ENCODE assay signal across 25 mouse cellular contexts in genomic region chr10:8962921-8963320, GRCm38 (mm10).
DNase-seq lines count a peak whose midpoint lies in the region; ATAC-seq lines count a peak whose summit lies in the region.
"Had no signal": no experiment of that assay in that cellular context is flagged by ENCODE, and none has a peak within 500 bp of the region (broad histone marks: within the 10 kb centered on the region; RNA-seq: fewer than 3 reads in every experiment).

No protein-coding gene starts in this region.

- no peak overlapping the region for H3K27ac ChIP-seq in midbrain, embryonic 11.5 days (ENCODE audit: low read depth, low read length)
- no peak overlapping the region for H3K27ac ChIP-seq in midbrain, embryonic 14.5 days (replicated peaks; ENCODE audit: low read depth, low read length)

- no peak overlapping the region for H3K4me2 ChIP-seq in midbrain, embryonic 11.5 days
- H3K4me2 ChIP-seq in midbrain, embryonic 14.5 days (ENCODE audit: low read length) = no peak overlapping the region

- no peak for ATAC-seq in midbrain, embryonic 11.5 days (ENCODE audit: low FRiP score)
- no peak for ATAC-seq in midbrain, embryonic 14.5 days (ENCODE audit: low FRiP score, low TSS enrichment)
- ATAC-seq in cerebellum, adult (ENCODE audit: insufficient number of reproducible peaks, low FRiP score, low TSS enrichment) = no peak
- ATAC-seq: activated CD4-positive, CD25-positive, alpha-beta regulatory T cell, adult 4 months; CD4-positive, CD25-positive, alpha-beta regulatory T cell, adult 4 months; Patski had no signal

- H3K27me3 ChIP-seq in midbrain, embryonic 11.5 days (ENCODE audit: control insufficient read depth, insufficient read depth, low read length) = no peaks in the 10 kb centered on the region
- H3K27me3 ChIP-seq in midbrain, embryonic 14.5 days (ENCODE audit: control insufficient read depth, insufficient read depth, low read length) = no peaks in the 10 kb centered on the region
- H3K27me3 ChIP-seq: CH12.LX, Patski had no signal

- no peaks in the 10 kb centered on the region for H3K4me1 ChIP-seq in midbrain, embryonic 11.5 days (ENCODE audit: control insufficient read depth, insufficient read depth, low read length)
- H3K4me1 ChIP-seq in midbrain, embryonic 14.5 days (ENCODE audit: control insufficient read depth, insufficient read depth, low read length) = peaks cover 2% of the 10 kb centered on the region

- WGBS in midbrain, embryonic 11.5 days = 71% methylated on average over 5 of the region's 5 CpGs
- 73% methylated on average over 5 of the region's 5 CpGs for WGBS in midbrain, embryonic 14.5 days

- H3K36me3 ChIP-seq in midbrain, embryonic 11.5 days (ENCODE audit: control insufficient read depth, insufficient read depth, low read length) = no peaks in the 10 kb centered on the region
- no peaks in the 10 kb centered on the region for H3K36me3 ChIP-seq in midbrain, embryonic 14.5 days (ENCODE audit: control insufficient read depth, insufficient read depth, low read length)
- H3K36me3 ChIP-seq: G1E had no signal

- no peaks in the 10 kb centered on the region for H3K9me3 ChIP-seq in midbrain, embryonic 11.5 days (ENCODE audit: control insufficient read depth, low read length)
- H3K9me3 ChIP-seq in midbrain, embryonic 14.5 days (ENCODE audit: control insufficient read depth, low read length) = no peaks in the 10 kb centered on the region

- no peak overlapping the region for H3K9ac ChIP-seq in midbrain, embryonic 11.5 days (ENCODE audit: low read length)
- H3K9ac ChIP-seq in midbrain, embryonic 14.5 days (replicated peaks; ENCODE audit: low read length) = no peak overlapping the region

- DNase-seq in heart, adult 11 months = peak; percentile 65
- DNase-seq in heart, postnatal 25 days (ENCODE audit: low spot score) = no peak
- DNase-seq in midbrain, embryonic 11.5 days (ENCODE audit: low spot score, missing footprints) = peak; percentile 4
- DNase-seq in midbrain, embryonic 14.5 days = no peak
- DNase-seq in 3T3-L1 (ENCODE audit: low read depth, low spot score) (peak; percentile 38), NIH3T3 (ENCODE audit: low read depth) (peak; percentile 72)
- DNase-seq in ovary, adult 18-20 months (ENCODE audit: low spot score) = no peak
- DNase-seq: adrenal gland, adult 2 months; adrenal gland, adult 8-10 months; adrenal gland, postnatal 10 days; adrenal gland, postnatal 14 days; adrenal gland, postnatal 25 days; adrenal gland, postnatal 36 days; B cell, adult 2 months; cerebellum, adult 11 months; cerebellum, adult 11-12 months; cerebellum, adult 18-20 months; cerebellum, adult 2 months; cerebellum, adult 8-10 months had no signal

- H3K4me3 ChIP-seq in midbrain, embryonic 11.5 days (ENCODE audit: low read depth, low read length) = no peak overlapping the region
- no peak overlapping the region for H3K4me3 ChIP-seq in midbrain, embryonic 14.5 days (replicated peaks; ENCODE audit: low read depth, low read length)

- intact Hi-C loops in heart, postnatal 25 days (cut with DNase I) = no loop called here

Comparison
In these comparisons a context has a peak if more than half of its experiments do, and no peak if none do; other contexts are left out.
1. DNase-seq: peak in heart, adult 11 months (single experiment), midbrain, embryonic 11.5 days (single experiment), 3T3-L1 (single experiment) and NIH3T3 (single experiment); none in heart, postnatal 25 days (single experiment), midbrain, embryonic 14.5 days (single experiment) and ovary, adult 18-20 months (single experiment).